Mouse (Mus musculus) neural tube, embryonic 14.5 days (tissue): ENCODE measurements around the gene Timm17a. TPM values are rescaled to one million over a fixed set of nuclear protein-coding genes. Genes with fewer than 3 reads are reported as not detected.

ENCODE experiments used
- ATAC-seq: fragments of 200-750 bp; cut with Nextera tagmentation; 2 replicates; pipeline ENCODE4 v1.8.0; 2017; ENCODE audit warnings: low read depth, mild to moderate bottlenecking, moderate TSS enrichment, moderate library complexity
- H3K27ac ChIP-seq: fragments of 300-500 bp; sonication (generic); 2 replicates; pipeline ENCODE4 v1.5.1; 2014; ENCODE audit warnings: low read depth, mild to moderate bottlenecking, control low read depth, low read length, moderate library complexity, mixed read lengths
- H3K27me3 ChIP-seq: fragments of 300-500 bp; sonication (generic); 2 replicates; pipeline ENCODE4 v1.6.1; 2014; ENCODE audit warnings: low read length; ENCODE audit not compliant: control insufficient read depth, insufficient read depth
- H3K36me3 ChIP-seq: fragments of 300-500 bp; sonication (generic); 2 replicates; pipeline ENCODE4 v1.6.1; 2014; ENCODE audit warnings: low read length, mixed read lengths; ENCODE audit not compliant: control insufficient read depth, insufficient read depth
- H3K4me1 ChIP-seq: fragments of 300-500 bp; sonication (generic); 2 replicates; pipeline ENCODE4 v1.6.1; 2014; ENCODE audit warnings: low read length; ENCODE audit not compliant: control insufficient read depth, insufficient read depth
- H3K4me2 ChIP-seq: fragments of 300-500 bp; sonication (generic); 2 replicates; pipeline ENCODE4 v1.6.1; 2014; ENCODE audit warnings: mild to moderate bottlenecking, low read depth, low read length, control low read depth
- H3K4me3 ChIP-seq: fragments of 300-500 bp; sonication (generic); 2 replicates; pipeline ENCODE4 v1.5.1; 2014; ENCODE audit warnings: low read depth, low read length, control low read depth, mixed read lengths
- H3K9ac ChIP-seq: fragments of 300-500 bp; sonication (generic); replicated peaks from 2 replicates; pipeline ENCODE4 v1.6.1; 2014; ENCODE audit warnings: low read depth, mild to moderate bottlenecking, control low read depth, low read length, mixed read lengths
- H3K9me3 ChIP-seq: fragments of 300-500 bp; sonication (generic); 2 replicates; pipeline ENCODE4 v1.6.1; 2016; ENCODE audit warnings: low read length; ENCODE audit not compliant: control insufficient read depth
- WGBS: fragments of 180-500 bp; shearing (Covaris S2); extraction: QIAGEN DNeasy Blood & Tissue Kit; methylation state at CpG from one replicate; pipeline ENCODE4 v1.1.7; 2014; 5-methylcytosine and 5-hydroxymethylcytosine counted together
- polyA plus RNA-seq: library from polyadenylated mRNA; unstranded; fragments of >200 nt; fragmentation: Nextera tagmentation; extraction: Ambion mirVana; gene quantifications from 2 replicates; pipeline ENCODE4 v1.2.1, GENCODE M21; 2014

Gene Timm17a
- polyA plus RNA-seq, 1 experiment from 2014 or later: 160 TPM

- WGBS: 90% methylated on average over 9 of the region's 9 CpGs
- Histone ChIP-seq H3K4me3 (no peak overlapping the region), H3K4me1 (peaks cover 6% of the 10 kb centered on the region; the same call in 1 of the 2 replicates), H3K9ac (no peak overlapping the region), H3K27me3 (no peaks in the 10 kb centered on the region), H3K36me3 (peaks cover 22% of the 10 kb centered on the region), H3K4me2 (no peak overlapping the region), H3K27ac (no peak overlapping the region), H3K9me3 (no peaks in the 10 kb centered on the region)
- ATAC-seq: no peak
Measured at GRCm38 (mm10) chr1:135263316-135263715, 50.3 kb downstream of the Timm17a start.

GRCm38 (mm10) chr1:135262329-135262728 is 51.2 kb downstream of the Timm17a start:
- Histone ChIP-seq H3K27ac (no peak overlapping the region), H3K36me3 (peaks cover 22% of the 10 kb centered on the region), H3K4me1 (peaks cover 6% of the 10 kb centered on the region; the same call in 1 of the 2 replicates), H3K4me2 (no peak overlapping the region), H3K9ac (no peak overlapping the region), H3K4me3 (no peak overlapping the region), H3K27me3 (no peaks in the 10 kb centered on the region), H3K9me3 (no peaks in the 10 kb centered on the region)
- no peak for ATAC-seq
- WGBS: 83% methylated on average over 3 of the region's 3 CpGs

- WGBS: 78% methylated on average over 6 of the region's 6 CpGs
- no peak overlapping the region for H3K4me2 ChIP-seq
- no peak for ATAC-seq
- H3K9me3 ChIP-seq: no peaks in the 10 kb centered on the region
- peaks cover 6% of the 10 kb centered on the region; the same call in 1 of the 2 replicates for H3K4me1 ChIP-seq
- no peak overlapping the region for H3K9ac ChIP-seq
- peaks cover 16% of the 10 kb centered on the region for H3K36me3 ChIP-seq
- no peaks in the 10 kb centered on the region for H3K27me3 ChIP-seq
- no peak overlapping the region for H3K27ac ChIP-seq
- no peak overlapping the region for H3K4me3 ChIP-seq
Measured at GRCm38 (mm10) chr1:135260931-135261330, 52.6 kb downstream of the Timm17a start.

DNA sequence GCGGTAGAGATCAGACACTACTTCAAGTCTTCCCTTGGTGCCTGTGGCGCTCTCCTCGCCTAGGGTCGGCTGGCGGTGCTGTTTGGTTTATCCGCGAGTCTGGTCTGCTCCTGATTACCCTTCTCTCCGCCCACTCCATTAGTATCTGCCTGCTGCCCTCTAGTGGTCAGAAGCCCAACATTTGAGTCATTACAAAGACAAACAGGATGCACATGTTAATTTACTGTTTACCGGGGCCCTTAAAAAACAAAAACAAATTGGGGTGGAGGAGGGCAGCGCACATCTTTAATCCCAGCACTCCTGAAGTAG is 54.5 kb downstream of the Timm17a start:
- no peak overlapping the region for H3K4me3 ChIP-seq
- no peak overlapping the region for H3K27ac ChIP-seq
- peak; percentile 86; the same call in 1 of the 2 replicates for ATAC-seq
- H3K9ac ChIP-seq: no peak overlapping the region
- peaks cover 6% of the 10 kb centered on the region; the same call in 1 of the 2 replicates for H3K4me1 ChIP-seq
- WGBS: under 1% methylated on average over 10 of the region's 10 CpGs
- no peaks in the 10 kb centered on the region for H3K9me3 ChIP-seq
- H3K4me2 ChIP-seq: peak overlapping the region; percentile 42; the same call in 1 of the 2 replicates
- H3K27me3 ChIP-seq: no peaks in the 10 kb centered on the region
- 0 out of 2 replicates have a peak, but pooled peaks cover 3% of the 10 kb centered on the region for H3K36me3 ChIP-seq

GRCm38 (mm10) chr1:135258380-135259127 is 55.0 kb downstream of the Timm17a start, which contains the start of gene Elf3:
Elf3 (minus strand) TSS chr1:135258568.
- Histone ChIP-seq H3K4me3 (no peak within 1 kb of the TSS), H3K4me2 (peak within 1 kb of the TSS; percentile 42; the same call in 1 of the 2 replicates), H3K9ac (no peak within 1 kb of the TSS), H3K27me3 (no peaks in the 10 kb centered on the region), H3K27ac (no peak within 1 kb of the TSS), H3K4me1 (peaks cover 6% of the 10 kb centered on the region; the same call in 1 of the 2 replicates), H3K36me3 (no peaks in the 10 kb centered on the region), H3K9me3 (no peaks in the 10 kb centered on the region)
- WGBS: 6% methylated on average over 19 of the region's 19 CpGs
- ATAC-seq: peak; percentile 44; the same call in 1 of the 2 replicates

- no peaks in the 10 kb centered on the region for H3K36me3 ChIP-seq
- WGBS: 81% methylated on average over 6 of the region's 6 CpGs
- peaks cover 6% of the 10 kb centered on the region; the same call in 1 of the 2 replicates for H3K4me1 ChIP-seq
- no peaks in the 10 kb centered on the region for H3K27me3 ChIP-seq
- H3K4me2 ChIP-seq: no peak overlapping the region
- ATAC-seq: no peak
- H3K27ac ChIP-seq: no peak overlapping the region
- no peaks in the 10 kb centered on the region for H3K9me3 ChIP-seq
- no peak overlapping the region for H3K4me3 ChIP-seq
- H3K9ac ChIP-seq: no peak overlapping the region
Measured at GRCm38 (mm10) chr1:135256299-135256698, 57.3 kb downstream of the Timm17a start.

- Histone ChIP-seq H3K9ac (no peak overlapping the region), H3K4me3 (no peak overlapping the region), H3K9me3 (no peaks in the 10 kb centered on the region), H3K4me1 (no peaks in the 10 kb centered on the region), H3K4me2 (no peak overlapping the region), H3K36me3 (no peaks in the 10 kb centered on the region), H3K27ac (no peak overlapping the region), H3K27me3 (no peaks in the 10 kb centered on the region)
- 68% methylated on average over 4 of the region's 4 CpGs for WGBS
- no peak for ATAC-seq
Measured at GRCm38 (mm10) chr1:135252854-135253253, 60.7 kb downstream of the Timm17a start.

GRCm38 (mm10) chr1:135251405-135251804 is 62.2 kb downstream of the Timm17a start:
- H3K4me3 ChIP-seq: no peak overlapping the region
- no peak overlapping the region for H3K4me2 ChIP-seq
- H3K9me3 ChIP-seq: no peaks in the 10 kb centered on the region
- H3K9ac ChIP-seq: no peak overlapping the region
- no peaks in the 10 kb centered on the region for H3K4me1 ChIP-seq
- ATAC-seq: no peak
- no peaks in the 10 kb centered on the region for H3K36me3 ChIP-seq
- H3K27ac ChIP-seq: no peak overlapping the region
- WGBS: 92% methylated on average over 8 of the region's 8 CpGs
- H3K27me3 ChIP-seq: no peaks in the 10 kb centered on the region

DNA sequence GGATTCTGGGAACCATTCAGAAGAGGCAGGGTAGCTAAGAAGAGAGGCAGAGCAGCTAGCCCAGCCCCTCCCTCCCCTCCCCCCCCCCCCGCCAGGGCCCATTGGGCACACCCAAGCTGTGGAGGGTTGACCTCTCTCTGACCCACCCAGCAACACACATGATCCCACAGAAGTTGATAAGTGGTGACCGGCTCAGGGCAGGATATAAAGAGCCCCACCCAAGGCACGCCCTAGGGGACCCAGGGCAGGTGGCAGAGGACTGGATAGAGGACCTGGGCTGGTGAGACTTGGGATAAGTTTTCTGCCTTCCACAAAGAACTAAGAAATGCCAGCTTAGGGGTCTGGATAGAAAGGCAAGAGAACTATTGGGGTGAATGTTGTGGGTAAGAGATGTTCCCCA is 62.9 kb downstream of the Timm17a start:
- Histone ChIP-seq H3K9me3 (no peaks in the 10 kb centered on the region), H3K27me3 (no peaks in the 10 kb centered on the region), H3K4me2 (no peak overlapping the region), H3K4me1 (no peaks in the 10 kb centered on the region), H3K4me3 (no peak overlapping the region), H3K36me3 (no peaks in the 10 kb centered on the region), H3K9ac (no peak overlapping the region), H3K27ac (no peak overlapping the region)
- 75% methylated on average over 2 of the region's 3 CpGs for WGBS
- no peak for ATAC-seq
